Mouse (Mus musculus): ENCODE results near the gene Txndc11.

DNA sequence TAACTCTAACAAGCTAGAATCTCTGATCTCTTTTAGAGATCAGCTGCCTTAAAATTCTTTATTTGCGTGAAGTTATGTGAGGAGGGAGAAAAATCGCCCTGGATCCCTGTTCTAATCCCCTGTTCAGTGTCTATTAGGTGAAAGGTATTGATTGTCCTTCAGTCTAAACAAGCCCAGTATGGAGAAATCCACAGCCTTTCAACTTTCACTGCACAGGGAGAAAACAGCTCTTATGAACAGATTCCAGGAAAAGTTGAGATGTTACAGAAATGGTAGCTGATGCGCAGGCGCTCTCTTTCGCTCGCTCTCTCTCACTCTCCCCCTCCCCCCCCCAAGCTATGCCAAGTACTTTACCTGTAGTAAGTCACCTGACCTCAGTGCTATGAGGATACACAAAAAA is 37.2 kb upstream of the Txndc11 start:
- TF ChIP-seq CTCF (conservative IDR thresholded peaks at IDR 0.05; ENCODE audit: low read length) (no peak), NANOG (IDR thresholded peaks at IDR 0.05; ENCODE audit: borderline replicate concordance, low read length) (no peak)
